Mouse (Mus musculus) CD4-positive, CD25-positive, alpha-beta regulatory T cell, adult 2 months (primary cell): ENCODE measurements around the gene Selenoi.
A peak's percentile ranks its signal among the peaks of the same experiment; 100 is the strongest.

ENCODE experiments used
- DNase-seq: peaks from one replicate; pipeline ENCODE4 v3.0.0-alpha.2; 2012; ENCODE audit warnings: low read depth, low spot score

The Selenoi gene

GRCm38 (mm10) chr5:30238533-30238932 is 6.2 kb downstream of the Selenoi start:
- DNase-seq, result no peak

GRCm38 (mm10) chr5:30240552-30240951 is 8.2 kb downstream of the Selenoi start:
- DNase-seq, result peak; percentile 61

- no peak for DNase-seq
Measured at GRCm38 (mm10) chr5:30242410-30242809, 10.0 kb downstream of the Selenoi start.

GRCm38 (mm10) chr5:30243741-30244140 is 11.4 kb downstream of the Selenoi start:
- DNase-seq, result peak; percentile 44

- DNase-seq, result no peak
Measured at GRCm38 (mm10) chr5:30245861-30246416, 13.6 kb downstream of the Selenoi start.

- DNase-seq, result peak; percentile 28
Measured at GRCm38 (mm10) chr5:30247666-30248065, 15.3 kb downstream of the Selenoi start.

GRCm38 (mm10) chr5:30255567-30256354 is 23.4 kb downstream of the Selenoi start:
- DNase-seq, result no peak

GRCm38 (mm10) chr5:30258776-30259175 is 26.4 kb downstream of the Selenoi start:
- no peak for DNase-seq

- DNase-seq, result no peak
Measured at GRCm38 (mm10) chr5:30270571-30271190, 38.3 kb downstream of the Selenoi start.

- no peak for DNase-seq
Measured at GRCm38 (mm10) chr5:30271599-30272281, 39.4 kb downstream of the Selenoi start.

- DNase-seq, result no peak
Measured at GRCm38 (mm10) chr5:30276361-30276760, 44.0 kb downstream of the Selenoi start.

GRCm38 (mm10) chr5:30278952-30279351 is 46.6 kb downstream of the Selenoi start:
- no peak for DNase-seq

- no peak for DNase-seq
Measured at GRCm38 (mm10) chr5:30279446-30279845, 47.1 kb downstream of the Selenoi start.

- no peak for DNase-seq
Measured at GRCm38 (mm10) chr5:30280864-30281263, 48.5 kb downstream of the Selenoi start.

GRCm38 (mm10) chr5:30281291-30281732 is 48.9 kb downstream of the Selenoi start, which contains the start of gene Drc1:
Gene Drc1, plus strand, starts transcription at chr5:30281388.
- no peak for DNase-seq

- no peak for DNase-seq
Measured at GRCm38 (mm10) chr5:30285944-30286799, 53.8 kb downstream of the Selenoi start.

GRCm38 (mm10) chr5:30287106-30287882 is 54.9 kb downstream of the Selenoi start:
- DNase-seq, result no peak
